Mouse (Mus musculus): ENCODE results near the gene Erc1.

GRCm38 (mm10) chr6:119543456-119543802 lies 304.5 kb downstream of the Erc1 start:
- TF ChIP-seq CTCF (IDR thresholded peaks at IDR 0.05; ENCODE audit: low read depth) (no peak), EP300 (IDR thresholded peaks at IDR 0.05; ENCODE audit: low read depth) (no peak)

All from liver, postnatal 0 days (tissue).